Mouse (Mus musculus) testis, adult 2 months (tissue): Measurements from ENCODE around the gene Hist1h2ae. TPM values are rescaled to one million over a fixed set of nuclear protein-coding genes. Genes with fewer than 3 reads are reported as not detected.
"Not testable (repeated sequence)": the region's sequence is repeated elsewhere in the genome, so short reads cannot be mapped to it uniquely, and the experiment has no call there.

Experiments
- H3K27ac ChIP-seq: fragments of 200-500 bp; 2 replicates; pipeline ENCODE4 v1.5.1; 2012; ENCODE audit warnings: low read depth, low read length; ENCODE audit not compliant: control insufficient read depth, insufficient read depth
- H3K27me3 ChIP-seq: fragments of 200-500 bp; 2 replicates; pipeline ENCODE4 v1.6.1; 2012; ENCODE audit warnings: mild to moderate bottlenecking, low read length, moderate library complexity; ENCODE audit not compliant: control insufficient read depth, insufficient read depth
- H3K36me3 ChIP-seq: fragments of 200-500 bp; 2 replicates; pipeline ENCODE4 v1.6.1; 2012; ENCODE audit warnings: mild to moderate bottlenecking, low read length; ENCODE audit not compliant: control insufficient read depth, insufficient read depth
- H3K4me1 ChIP-seq: fragments of 200-500 bp; 2 replicates; pipeline ENCODE4 v1.6.1; 2012; ENCODE audit warnings: low read length; ENCODE audit not compliant: control insufficient read depth, insufficient read depth
- H3K4me3 ChIP-seq: fragments of 200-500 bp; 2 replicates; pipeline ENCODE4 v1.5.1; 2012; ENCODE audit warnings: low read depth, mild to moderate bottlenecking, low read length, moderate library complexity, mixed read lengths; ENCODE audit not compliant: control insufficient read depth
- CTCF ChIP-seq: fragments of 200-500 bp; IDR thresholded peaks from 2 replicates; pipeline ENCODE4 v1.5.1; 2012; ENCODE audit warnings: low read depth, mild to moderate bottlenecking, inconsistent platforms, low read length, moderate library complexity; ENCODE audit not compliant: control insufficient read depth, insufficient read depth, insufficient replicate concordance
- POLR2A ChIP-seq: fragments of 200-500 bp; IDR thresholded peaks from 2 replicates; pipeline ENCODE4 v1.6.1; 2012; ENCODE audit warnings: low read depth, mild to moderate bottlenecking, inconsistent platforms, low read length, moderate library complexity; ENCODE audit not compliant: control insufficient read depth
- polyA plus RNA-seq: library from polyadenylated mRNA; depleted of rRNA; stranded (reverse); fragments of >200 nt; gene quantifications from 2 replicates; pipeline ENCODE4 v1.2.3, GENCODE M21; 2012

The Hist1h2ae gene
- polyA plus RNA-seq, 1 experiment, result 0.36 TPM

- H3K36me3 ChIP-seq, result no peaks in the 10 kb centered on the region
- H3K27me3 ChIP-seq, result no peaks in the 10 kb centered on the region
- H3K4me3 ChIP-seq, result no peak overlapping the region
- TF ChIP-seq POLR2A (no peak), CTCF (no peak)
- no peak overlapping the region for H3K27ac ChIP-seq
- H3K4me1 ChIP-seq, result 0 out of 2 replicates have a peak, but pooled peaks cover 2% of the 10 kb centered on the region
These were observed 20.2 kb upstream of the Hist1h2ae start for GRCm38 (mm10) chr13:23591206-23591605.

DNA sequence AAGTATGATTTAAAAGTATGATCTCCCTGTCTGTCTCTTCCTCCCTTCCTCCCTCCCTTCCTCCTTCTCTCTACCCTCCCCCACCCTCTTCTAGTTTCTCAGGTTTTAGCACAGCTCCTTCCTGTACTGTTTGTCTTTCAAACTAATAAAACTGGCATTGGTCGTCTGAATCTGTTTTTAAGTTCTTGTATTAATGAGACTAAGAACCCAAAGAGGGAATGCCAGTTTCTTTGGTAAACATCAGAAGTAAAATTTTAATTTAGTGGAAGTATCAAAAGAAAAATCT, 15.9 kb upstream of the Hist1h2ae start:
- no peak for TF ChIP-seq POLR2A
- no peak for TF ChIP-seq CTCF
- H3K27ac ChIP-seq, result no peak overlapping the region
- H3K27me3 ChIP-seq, result no peaks in the 10 kb centered on the region
- H3K36me3 ChIP-seq, result no peaks in the 10 kb centered on the region
- no peak overlapping the region for H3K4me3 ChIP-seq
- H3K4me1 ChIP-seq, result peaks cover 6% of the 10 kb centered on the region; the same call in 1 of the 2 replicates

DNA sequence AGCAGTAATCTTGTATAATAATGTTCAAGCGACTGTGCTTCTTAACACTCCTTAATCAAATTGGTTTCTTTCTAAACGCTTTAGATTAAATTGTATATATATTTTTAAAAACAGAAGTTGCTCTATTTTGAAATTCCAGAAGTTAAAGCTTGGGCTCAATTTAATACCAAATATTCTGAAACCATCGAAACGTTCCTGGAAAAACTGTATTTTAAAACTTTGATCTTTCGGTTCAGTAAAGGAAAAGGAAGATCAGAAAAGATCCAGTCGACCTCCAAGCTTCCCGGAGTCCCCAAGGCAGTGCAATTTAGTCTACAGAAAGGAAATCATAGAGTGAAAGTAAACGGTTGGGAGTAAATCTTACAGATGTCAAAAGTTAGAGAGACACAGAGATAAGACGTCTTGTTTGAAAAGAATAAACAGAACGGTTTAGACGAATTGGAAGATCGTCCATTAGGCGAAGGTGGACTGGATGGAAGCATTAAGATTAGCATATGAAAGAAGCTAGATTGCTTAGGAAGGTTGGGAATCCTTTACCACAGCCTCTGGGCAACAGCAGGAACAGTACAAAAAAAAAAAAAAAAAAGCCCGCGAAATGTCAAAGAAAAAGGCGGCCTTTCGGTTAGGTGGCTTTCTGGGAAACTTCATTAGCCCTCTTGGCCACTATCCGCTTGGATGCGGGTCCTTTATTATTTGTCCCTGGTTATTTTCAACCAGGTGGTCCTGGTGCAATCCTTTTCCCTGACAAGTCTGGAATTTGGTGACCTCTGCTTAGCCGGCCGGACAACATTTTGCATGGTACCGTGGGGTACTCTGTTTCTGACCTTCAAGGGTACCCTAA, 15.3 kb upstream of the Hist1h2ae start:
- TF ChIP-seq POLR2A (no peak), CTCF (no peak)
- H3K27me3 ChIP-seq, result no peaks in the 10 kb centered on the region
- peak overlapping the region; percentile 32; the same call in 1 of the 2 replicates for H3K27ac ChIP-seq
- H3K4me3 ChIP-seq, result no peak overlapping the region
- no peaks in the 10 kb centered on the region for H3K36me3 ChIP-seq
- peaks cover 7% of the 10 kb centered on the region; the same call in 1 of the 2 replicates for H3K4me1 ChIP-seq

- peak; percentile 53; the same call in 1 of the 2 replicates for TF ChIP-seq POLR2A
- peak overlapping the region; percentile 55; the same call in 1 of the 2 replicates for H3K4me3 ChIP-seq
- H3K4me1 ChIP-seq, H3K27ac ChIP-seq, H3K36me3 ChIP-seq, H3K27me3 ChIP-seq: not testable (repeated sequence)
These were observed 14.6 kb upstream of the Hist1h2ae start for GRCm38 (mm10) chr13:23585442-23586098.

- Histone ChIP-seq H3K27ac (peak overlapping the region; percentile 84), H3K4me3 (peak overlapping the region; percentile 79), H3K36me3 (no peaks in the 10 kb centered on the region), H3K4me1 (peaks cover 8% of the 10 kb centered on the region; the same call in 1 of the 2 replicates), H3K27me3 (no peaks in the 10 kb centered on the region)
- TF ChIP-seq CTCF (no peak), POLR2A (no peak)
These were observed 14.0 kb upstream of the Hist1h2ae start for GRCm38 (mm10) chr13:23585029-23585441.

GRCm38 (mm10) chr13:23584331-23584730, 13.3 kb upstream of the Hist1h2ae start:
- H3K27me3 ChIP-seq, result no peaks in the 10 kb centered on the region
- H3K36me3 ChIP-seq, result no peaks in the 10 kb centered on the region
- TF ChIP-seq POLR2A (no peak), CTCF (no peak)
- H3K27ac ChIP-seq, result no peak overlapping the region
- H3K4me1 ChIP-seq, result peaks cover 8% of the 10 kb centered on the region; the same call in 1 of the 2 replicates
- H3K4me3 ChIP-seq, result no peak overlapping the region

DNA sequence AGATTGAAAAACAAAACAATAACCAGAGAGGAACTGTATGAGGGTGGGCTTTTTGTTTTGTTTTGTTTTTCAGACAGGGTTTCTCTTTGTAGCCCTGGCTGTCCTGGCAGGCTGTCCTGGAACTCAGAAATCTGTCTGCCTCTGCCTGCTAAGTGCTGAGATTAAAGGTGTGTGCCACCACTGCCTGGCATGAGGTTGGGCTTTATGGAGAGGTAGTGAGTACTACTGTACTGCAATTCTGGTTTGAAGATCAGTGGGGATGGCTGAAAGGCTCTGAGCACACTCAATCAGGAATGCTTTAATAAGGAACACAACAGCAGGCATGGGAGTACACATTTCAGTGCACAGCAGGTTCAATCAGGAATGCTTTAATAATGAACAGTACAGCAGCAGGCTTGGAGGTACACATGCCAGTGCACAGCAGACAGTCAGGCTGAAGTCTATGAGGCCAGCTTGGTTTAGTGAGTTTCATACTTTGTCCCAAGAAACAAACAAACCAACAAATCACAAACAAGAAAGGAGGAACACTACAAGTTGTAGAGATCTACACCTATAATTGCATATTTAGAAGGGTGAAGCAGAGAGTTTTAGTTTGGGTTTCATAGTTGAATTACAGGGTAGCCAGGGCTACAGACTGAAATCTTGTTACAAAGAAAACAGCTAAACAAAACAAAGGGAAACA, 12.5 kb upstream of the Hist1h2ae start:
- no peaks in the 10 kb centered on the region for H3K27me3 ChIP-seq
- H3K4me3 ChIP-seq, result no peak overlapping the region
- H3K27ac ChIP-seq, result no peak overlapping the region
- TF ChIP-seq POLR2A (no peak), CTCF (no peak)
- H3K4me1 ChIP-seq, result peaks cover 8% of the 10 kb centered on the region; the same call in 1 of the 2 replicates
- no peaks in the 10 kb centered on the region for H3K36me3 ChIP-seq
